Mouse (Mus musculus): ENCODE data around the gene Sgsm3.

GRCm38 (mm10) chr15:81000419-81001138 is 23.0 kb downstream of the Sgsm3 start:
- TF ChIP-seq POLR2A (IDR thresholded peaks at IDR 0.05; ENCODE audit: low read depth, low read length) (no peak), CTCF (conservative IDR thresholded peaks at IDR 0.05; ENCODE audit: insufficient read depth, insufficient read length, low read depth, low read length) (no peak)

Data from kidney, adult 2 months (tissue).